Mouse (Mus musculus) lung, adult 2 months (tissue): ENCODE results near the gene Drc3. TPM values are rescaled to one million over a fixed set of nuclear protein-coding genes. Genes with fewer than 3 reads are reported as not detected.
A peak's percentile ranks its signal among the peaks of the same experiment; 100 is the strongest.

Experiments
- DNase-seq: peaks from one replicate; pipeline ENCODE4 v3.0.0; 2022
- H3K4me1 ChIP-seq: fragments of 200-500 bp; 2 replicates; pipeline ENCODE4 v1.6.1; 2011; ENCODE audit warnings: low read length; ENCODE audit not compliant: control insufficient read depth, insufficient read depth
- H3K4me3 ChIP-seq: fragments of 200-500 bp; replicated peaks from 2 replicates; pipeline ENCODE3; 2011; ENCODE audit warnings: low read depth, mild to moderate bottlenecking, control low read depth, low read length; ENCODE audit errors: extremely low read depth
- CTCF ChIP-seq: fragments of 200-500 bp; IDR thresholded peaks from 2 replicates; pipeline ENCODE4 v1.5.1; 2011; ENCODE audit warnings: mild to moderate bottlenecking, low read length, control low read depth; ENCODE audit not compliant: insufficient read depth
- POLR2A ChIP-seq: fragments of 200-500 bp; IDR thresholded peaks from 2 replicates; pipeline ENCODE4 v1.6.1; 2011; ENCODE audit warnings: low read depth, mild to moderate bottlenecking, control low read depth, low read length, borderline replicate concordance; ENCODE audit errors: extremely low read depth
- WGBS: fragments of 180-500 bp; shearing (Covaris S2); methylation state at CpG from one replicate; pipeline ENCODE4 v1.1.7; 2018; 5-methylcytosine and 5-hydroxymethylcytosine counted together
- polyA plus RNA-seq: library from polyadenylated mRNA; depleted of rRNA; stranded (reverse); fragments of >200 nt; gene quantifications from 2 replicates; pipeline ENCODE4 v1.2.3, GENCODE M21; 2012

Gene Drc3
- polyA plus RNA-seq, 1 experiment = 17.7 TPM

DNA sequence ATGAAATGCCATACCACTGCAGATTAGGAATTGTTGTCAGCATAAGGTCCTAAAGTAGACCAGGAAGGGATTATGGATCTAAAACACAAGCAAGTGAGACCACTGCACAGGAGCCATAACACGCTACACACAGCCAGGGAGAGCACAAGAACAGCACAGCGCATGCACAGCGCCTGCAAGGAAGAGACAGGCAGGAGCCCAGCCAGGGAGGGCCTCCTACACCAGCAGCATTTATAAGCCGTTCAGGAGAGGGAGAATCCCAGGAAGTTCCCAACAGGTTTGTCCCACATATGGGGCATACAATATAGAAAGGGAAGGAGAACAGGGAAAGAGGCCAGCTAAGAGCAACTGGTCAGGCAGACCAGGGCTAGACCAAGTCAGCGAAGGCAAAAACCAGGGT lies 19.7 kb upstream of the Drc3 start:
- no peak for DNase-seq
- peaks cover 4% of the 10 kb centered on the region; the same call in 1 of the 2 replicates for H3K4me1 ChIP-seq
- 72% methylated on average over 5 of the region's 5 CpGs for WGBS
- H3K4me3 ChIP-seq = no peak overlapping the region
- TF ChIP-seq POLR2A = no peak
- no peak for TF ChIP-seq CTCF

DNA sequence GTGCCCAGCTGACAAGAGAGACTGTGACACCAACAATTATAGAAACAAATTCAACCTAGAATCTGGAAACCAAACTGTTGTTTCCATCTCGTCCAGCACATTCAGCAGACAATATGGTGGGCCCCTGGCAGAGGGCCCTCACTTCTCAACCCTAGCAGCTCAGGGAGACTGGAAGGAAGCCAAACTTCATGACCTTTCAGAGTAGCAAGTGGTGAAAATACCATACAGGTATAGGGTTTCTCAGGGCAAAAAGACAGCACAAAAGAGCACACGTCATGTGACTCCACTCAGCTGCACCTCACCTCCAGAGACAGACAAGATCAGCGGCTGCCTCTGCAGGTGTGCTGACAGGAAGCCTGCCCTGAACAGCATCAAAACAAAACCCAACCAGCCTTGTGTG lies 19.0 kb upstream of the Drc3 start:
- H3K4me1 ChIP-seq = peaks cover 4% of the 10 kb centered on the region; the same call in 1 of the 2 replicates
- 59% methylated on average over 3 of the region's 3 CpGs for WGBS

DNA sequence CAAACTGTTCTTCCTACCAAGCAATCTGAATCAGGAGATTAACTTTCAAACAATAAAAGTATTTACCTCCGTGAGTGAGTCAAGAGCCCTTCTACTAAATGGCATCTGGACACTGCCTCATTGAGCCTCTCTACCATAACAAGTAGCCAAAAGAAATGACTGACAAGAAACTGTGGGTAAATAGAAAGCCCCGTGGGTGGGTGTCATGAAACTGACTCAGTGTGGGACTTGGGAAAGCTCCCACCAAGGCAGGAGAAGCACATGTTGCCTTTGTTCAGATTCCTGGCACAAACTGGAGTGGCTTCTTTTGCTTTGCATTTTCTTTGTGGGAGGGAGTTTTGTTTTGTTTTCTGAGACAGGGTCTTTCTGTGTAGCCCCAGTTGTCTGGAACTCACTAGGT lies 17.4 kb upstream of the Drc3 start:
- H3K4me1 ChIP-seq = peaks cover 4% of the 10 kb centered on the region; the same call in 1 of the 2 replicates
- DNase-seq = no peak
- 54% methylated on average over 2 of the region's 2 CpGs for WGBS
- TF ChIP-seq CTCF (no peak), POLR2A (no peak)
- H3K4me3 ChIP-seq = no peak overlapping the region

More for the DNA sequence above, 19.0 kb upstream of the Drc3 start:
- H3K4me3 ChIP-seq = no peak overlapping the region
- TF ChIP-seq CTCF (no peak), POLR2A (no peak)
- DNase-seq = no peak

DNA sequence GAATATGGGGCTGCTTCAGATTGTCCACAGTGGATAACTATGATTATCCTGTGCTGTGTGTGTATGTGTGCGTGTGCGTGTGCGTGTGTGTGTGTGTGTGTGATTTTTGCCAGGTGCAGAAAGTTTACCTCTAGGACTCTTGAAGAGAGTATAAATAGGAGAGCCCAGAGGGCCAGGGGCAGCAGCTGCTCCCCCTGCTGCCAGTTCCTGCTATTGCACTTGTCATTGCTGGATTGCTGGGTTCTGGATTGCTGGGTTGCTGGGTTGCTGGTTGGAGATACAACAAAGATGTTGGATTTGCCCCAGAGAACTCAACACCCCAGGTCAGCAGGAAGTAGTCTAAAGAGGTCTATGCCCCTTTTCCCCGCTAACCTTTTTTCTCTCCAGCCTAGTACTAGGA lies 14.8 kb upstream of the Drc3 start:
- Histone ChIP-seq H3K4me1 (peaks cover 4% of the 10 kb centered on the region; the same call in 1 of the 2 replicates), H3K4me3 (no peak overlapping the region)
- WGBS = 72% methylated on average over 4 of the region's 4 CpGs
- DNase-seq = peak; percentile 68
- TF ChIP-seq POLR2A (no peak), CTCF (peak; percentile 77)

DNA sequence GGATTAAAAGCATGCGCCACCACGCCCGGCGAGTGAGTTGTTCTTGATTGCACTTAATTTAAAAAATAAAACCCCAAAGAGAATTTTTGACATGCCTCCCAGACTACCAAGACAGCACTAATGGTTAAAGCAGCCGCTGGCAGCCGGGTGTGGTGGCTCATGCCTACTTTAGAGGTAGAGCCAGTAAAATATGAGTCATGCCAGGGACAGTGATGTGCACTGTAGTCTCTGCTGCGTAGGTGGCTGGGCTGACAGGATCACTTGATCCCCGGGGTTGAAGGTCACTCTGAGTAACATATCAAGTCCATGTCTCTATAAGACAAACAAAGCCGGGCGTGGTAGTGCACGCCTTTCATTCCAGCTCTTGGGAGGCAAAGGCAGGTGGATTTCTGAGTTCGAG lies 13.8 kb upstream of the Drc3 start:
- 76% methylated on average over 12 of the region's 12 CpGs for WGBS
- Histone ChIP-seq H3K4me3 (no peak overlapping the region), H3K4me1 (peaks cover 4% of the 10 kb centered on the region; the same call in 1 of the 2 replicates)
- DNase-seq = no peak
- no peak for TF ChIP-seq CTCF
- no peak for TF ChIP-seq POLR2A

DNA sequence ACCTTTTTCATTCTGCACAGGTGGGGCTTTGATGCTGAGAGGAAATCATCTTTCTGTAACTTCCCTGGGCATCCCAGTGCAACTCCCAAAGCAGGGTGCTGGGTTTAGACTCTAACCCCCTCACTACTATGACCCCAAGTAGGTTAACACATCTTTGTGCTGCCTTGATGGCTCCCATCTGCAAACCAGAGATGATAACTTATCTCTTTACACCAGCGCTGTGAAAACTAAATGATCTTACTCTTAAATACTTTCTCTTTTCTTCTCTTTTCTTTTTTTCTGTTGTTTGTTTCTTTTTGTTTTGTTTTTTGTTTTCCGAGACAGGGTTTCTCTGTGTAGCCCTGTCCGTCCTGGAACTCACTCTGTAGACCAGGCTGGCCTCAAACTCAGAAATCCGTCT lies 7.3 kb upstream of the Drc3 start:
- no peak for DNase-seq
- TF ChIP-seq POLR2A = no peak
- no peak for TF ChIP-seq CTCF
- Histone ChIP-seq H3K4me3 (no peak overlapping the region), H3K4me1 (peaks cover 8% of the 10 kb centered on the region)
- 84% methylated on average over 4 of the region's 4 CpGs for WGBS

DNA sequence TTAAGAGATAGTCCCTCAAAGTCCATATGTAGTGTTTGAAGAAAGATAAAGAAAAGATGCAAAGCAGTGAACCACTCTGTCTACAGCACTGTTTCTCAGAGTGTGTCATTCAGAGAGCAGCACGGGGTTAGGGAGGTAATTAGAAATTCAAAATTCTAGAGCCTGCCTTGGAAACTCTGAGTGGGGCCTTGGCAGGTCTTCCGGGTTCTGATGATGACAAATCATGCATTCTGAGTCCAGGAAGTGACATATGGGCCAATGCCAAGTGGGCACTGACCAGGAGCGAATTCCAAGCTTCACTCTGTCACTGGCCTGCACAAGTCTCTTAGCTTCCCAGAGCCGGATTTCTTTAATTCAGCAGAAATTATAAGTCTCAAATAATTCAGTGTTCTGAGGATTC lies 6.6 kb upstream of the Drc3 start:
- no peak for TF ChIP-seq POLR2A
- TF ChIP-seq CTCF = no peak
- peak; percentile 35 for DNase-seq
- Histone ChIP-seq H3K4me3 (no peak overlapping the region), H3K4me1 (peaks cover 11% of the 10 kb centered on the region)
- 13% methylated on average over 4 of the region's 4 CpGs for WGBS

DNA sequence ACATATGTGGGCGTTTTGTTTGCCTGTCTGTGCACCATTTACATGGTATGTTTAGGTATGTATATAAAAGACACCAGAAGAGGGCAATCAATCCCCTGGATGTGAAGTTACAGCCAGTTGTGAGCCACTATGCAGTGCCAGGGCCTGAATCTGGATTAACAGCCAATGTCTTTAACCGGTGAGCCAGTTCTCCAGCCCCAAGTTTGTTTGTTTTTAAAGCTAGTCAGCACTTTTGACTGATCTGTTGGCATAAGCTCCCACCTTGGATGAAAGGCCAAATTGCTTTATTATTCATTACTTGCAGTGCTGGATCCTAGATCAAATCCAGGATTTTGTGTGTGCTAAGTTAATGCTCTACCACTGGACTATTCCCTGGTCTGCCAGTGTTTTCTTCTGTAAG lies 1.7 kb upstream of the Drc3 start:
- Histone ChIP-seq H3K4me1 (peaks cover 14% of the 10 kb centered on the region), H3K4me3 (no peak overlapping the region)
- no peak for DNase-seq
- no peak for TF ChIP-seq CTCF
- no peak for TF ChIP-seq POLR2A
- WGBS = 34% methylated on average over 2 of the region's 2 CpGs

DNA sequence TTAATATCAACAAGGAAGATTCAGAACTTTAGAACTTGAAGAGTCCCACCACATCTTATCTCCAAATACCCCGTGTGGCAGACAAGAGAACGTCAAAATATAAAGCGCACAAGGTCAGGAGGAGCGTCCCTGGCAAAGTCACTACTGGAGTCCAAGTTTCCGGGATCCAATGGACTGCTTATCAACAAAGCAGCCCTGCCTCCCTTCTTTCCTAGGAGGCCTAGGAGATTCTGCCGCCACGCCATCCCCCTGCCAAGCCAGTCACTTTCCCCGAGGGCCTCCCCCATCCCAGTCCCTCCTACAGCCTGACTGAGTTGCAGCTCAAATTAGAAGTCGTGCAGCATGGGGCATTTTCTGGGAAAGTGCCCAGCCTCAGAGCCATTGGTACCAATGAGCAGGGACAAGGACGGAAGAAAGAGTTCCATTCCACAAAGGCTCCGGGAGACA lies 1.2 kb upstream of the Drc3 start:
- TF ChIP-seq CTCF (no peak), POLR2A (no peak)
- 8% methylated on average over 11 of the region's 11 CpGs for WGBS
- Histone ChIP-seq H3K4me1 (peaks cover 11% of the 10 kb centered on the region), H3K4me3 (peak overlapping the region; percentile 81)
- DNase-seq = peak; percentile 25

DNA sequence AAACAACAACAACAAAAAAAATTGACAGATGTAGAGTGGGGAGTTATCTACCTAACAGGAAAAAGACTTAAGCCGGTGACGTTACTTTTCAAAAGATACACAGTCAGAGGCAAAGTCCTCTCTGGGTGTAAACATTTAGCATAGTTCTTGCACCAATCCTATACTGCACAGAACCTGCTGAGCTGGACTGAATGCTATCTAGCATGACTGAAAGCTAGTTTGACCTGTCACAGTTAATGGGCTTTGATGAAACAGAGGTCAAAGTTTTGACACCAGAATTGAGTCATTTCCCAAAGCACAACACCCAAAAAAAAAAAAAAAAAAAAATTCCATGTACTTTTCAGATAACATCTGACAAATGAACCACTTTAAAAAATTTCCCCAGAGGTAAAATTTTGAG lies 2.8 kb downstream of the Drc3 start:
- no peak for TF ChIP-seq POLR2A
- TF ChIP-seq CTCF = no peak
- no peak for DNase-seq
- Histone ChIP-seq H3K4me3 (no peak overlapping the region), H3K4me1 (peaks cover 10% of the 10 kb centered on the region)
- 70% methylated on average over 2 of the region's 2 CpGs for WGBS
